Mouse (Mus musculus): ENCODE results near the gene Efhd2.

Gene Efhd2

GRCm38 (mm10) chr4:141859351-141859750 lies 15.4 kb downstream of the Efhd2 start:
- 89% methylated on average over 14 of the region's 14 CpGs for WGBS

GRCm38 (mm10) chr4:141858501-141858900 lies 16.2 kb downstream of the Efhd2 start:
- WGBS = 45% methylated on average over 20 of the region's 20 CpGs

GRCm38 (mm10) chr4:141857422-141857930 lies 17.2 kb downstream of the Efhd2 start:
- 11% methylated on average over 10 of the region's 10 CpGs for WGBS

- 54% methylated on average over 9 of the region's 9 CpGs for WGBS
Measured at GRCm38 (mm10) chr4:141853437-141853836, 21.3 kb downstream of the Efhd2 start.

- WGBS = 92% methylated on average over 6 of the region's 6 CpGs
Measured at GRCm38 (mm10) chr4:141845999-141846398, 28.7 kb downstream of the Efhd2 start, which contains the start of gene Ctrc. Gene Ctrc, minus strand, starts transcription at chr4:141846359.

- WGBS = 61% methylated on average over 5 of the region's 5 CpGs
Measured at GRCm38 (mm10) chr4:141834536-141835095, 40.1 kb downstream of the Efhd2 start.

- 33% methylated on average over 1 of the region's 1 CpGs for WGBS
Measured at GRCm38 (mm10) chr4:141833911-141834310, 40.8 kb downstream of the Efhd2 start.

- WGBS = 87% methylated on average over 7 of the region's 7 CpGs
Measured at GRCm38 (mm10) chr4:141831361-141831760, 43.4 kb downstream of the Efhd2 start.

GRCm38 (mm10) chr4:141830381-141830780 lies 44.3 kb downstream of the Efhd2 start:
- WGBS = 58% methylated on average over 11 of the region's 11 CpGs

GRCm38 (mm10) chr4:141828177-141828576 lies 46.5 kb downstream of the Efhd2 start:
- 76% methylated on average over 4 of the region's 4 CpGs for WGBS

- 94% methylated on average over 2 of the region's 2 CpGs for WGBS
Measured at GRCm38 (mm10) chr4:141827401-141827800, 47.3 kb downstream of the Efhd2 start.

GRCm38 (mm10) chr4:141826060-141826459 lies 48.7 kb downstream of the Efhd2 start, which contains the start of gene Cela2a:
Gene Cela2a, minus strand, starts transcription at chr4:141826160.
- 73% methylated on average over 5 of the region's 5 CpGs for WGBS

- whole genome bisulfite sequencing = 67% methylated on average over 3 of the region's 3 CpGs
Measured at GRCm38 (mm10) chr4:141822979-141823378, 51.7 kb downstream of the Efhd2 start.

GRCm38 (mm10) chr4:141822089-141822488 lies 52.6 kb downstream of the Efhd2 start:
- 79% methylated on average over 10 of the region's 10 CpGs for WGBS

- WGBS = 79% methylated on average over 3 of the region's 3 CpGs
Measured at GRCm38 (mm10) chr4:141821178-141821577, 53.5 kb downstream of the Efhd2 start.

GRCm38 (mm10) chr4:141819316-141819715 lies 55.4 kb downstream of the Efhd2 start:
- 92% methylated on average over 7 of the region's 7 CpGs for WGBS

GRCm38 (mm10) chr4:141818861-141819260 lies 55.9 kb downstream of the Efhd2 start:
- 94% methylated on average over 13 of the region's 13 CpGs for WGBS

GRCm38 (mm10) chr4:141817706-141818105 lies 57.0 kb downstream of the Efhd2 start:
- 77% methylated on average over 10 of the region's 10 CpGs for WGBS

- 45% methylated on average over 14 of the region's 14 CpGs for WGBS
Measured at GRCm38 (mm10) chr4:141816776-141817655, 57.7 kb downstream of the Efhd2 start.

GRCm38 (mm10) chr4:141816267-141816666 lies 58.5 kb downstream of the Efhd2 start:
- WGBS = 89% methylated on average over 7 of the region's 7 CpGs

GRCm38 (mm10) chr4:141811375-141811774 lies 63.3 kb downstream of the Efhd2 start:
- 97% methylated on average over 7 of the region's 7 CpGs for WGBS

- 97% methylated on average over 2 of the region's 2 CpGs for WGBS
Measured at GRCm38 (mm10) chr4:141810975-141811374, 63.7 kb downstream of the Efhd2 start.

Measured in cerebral cortex, adult 2 months (tissue).